Mouse (Mus musculus) T-helper 17 cell (primary cell): Measurements from ENCODE around the gene Stx1a.

ENCODE experiments used
- in situ Hi-C, 2 experiments: fragments of 300-600 bp; cut with MboI, MseI; formaldehyde crosslinking; loops; 1 replicate in 1 of 2; 2 replicates in 1 of 2; pipeline ENCODE4 v1.15.1; 2025; ENCODE audit warnings: high pct_unique_total_duplicates in 2 of 2

Gene Stx1a

GRCm38 (mm10) chr5:135023344-135024173, at the start of gene Stx1a:
Gene Stx1a (plus strand): TSS chr5:135023482.
- in situ Hi-C loops = no loop called here

- in situ Hi-C loops = no loop called here
These were observed 49.8 kb upstream of the Stx1a start for GRCm38 (mm10) chr5:134973526-134973925.

- in situ Hi-C loops = no loop called here
These were observed 49.0 kb upstream of the Stx1a start for GRCm38 (mm10) chr5:134974294-134974693.

- in situ Hi-C loops = no loop called here
These were observed 48.4 kb upstream of the Stx1a start for GRCm38 (mm10) chr5:134974921-134975320.

- in situ Hi-C loops = no loop called here
These were observed 47.1 kb upstream of the Stx1a start for GRCm38 (mm10) chr5:134976164-134976563.

GRCm38 (mm10) chr5:134976577-134977250, 46.6 kb upstream of the Stx1a start:
- in situ Hi-C loops = no loop called here

- in situ Hi-C loops = no loop called here
These were observed 45.4 kb upstream of the Stx1a start for GRCm38 (mm10) chr5:134977837-134978236.

GRCm38 (mm10) chr5:134981149-134981548, 42.1 kb upstream of the Stx1a start:
- in situ Hi-C loops = no loop called here

GRCm38 (mm10) chr5:134983111-134983510, 40.2 kb upstream of the Stx1a start:
- in situ Hi-C loops = no loop called here

- in situ Hi-C loops = no loop called here
These were observed 39.5 kb upstream of the Stx1a start for GRCm38 (mm10) chr5:134983771-134984170.

- in situ Hi-C loops = no loop called here
These were observed 37.5 kb upstream of the Stx1a start, which contains the start of gene Cldn3 for GRCm38 (mm10) chr5:134985633-134986297. Gene Cldn3 (plus strand): TSS chr5:134986214.

GRCm38 (mm10) chr5:134986298-134987268, 36.7 kb upstream of the Stx1a start:
- in situ Hi-C loops = no loop called here

- in situ Hi-C loops = no loop called here
These were observed 34.1 kb upstream of the Stx1a start for GRCm38 (mm10) chr5:134989166-134989565.

GRCm38 (mm10) chr5:134989741-134990140, 33.5 kb upstream of the Stx1a start:
- in situ Hi-C loops = no loop called here

- in situ Hi-C loops = no loop called here
These were observed 30.7 kb upstream of the Stx1a start for GRCm38 (mm10) chr5:134992566-134992965.

GRCm38 (mm10) chr5:134998359-134998758, 24.9 kb upstream of the Stx1a start:
- in situ Hi-C loops = no loop called here

GRCm38 (mm10) chr5:134999797-135000196, 23.5 kb upstream of the Stx1a start:
- in situ Hi-C loops = no loop called here

- in situ Hi-C loops = no loop called here
These were observed 22.5 kb upstream of the Stx1a start for GRCm38 (mm10) chr5:135000751-135001150.

GRCm38 (mm10) chr5:135001309-135001708, 22.0 kb upstream of the Stx1a start:
- in situ Hi-C loops = no loop called here

GRCm38 (mm10) chr5:135002151-135002550, 21.1 kb upstream of the Stx1a start:
- in situ Hi-C loops = no loop called here
